Mouse (Mus musculus) liver, postnatal 0 days (tissue): ENCODE measurements around the gene Slc48a1.

Experiments
- CTCF ChIP-seq: sonication (generic); IDR thresholded peaks from 2 replicates; pipeline ENCODE4 v1.5.1; 2016; ENCODE audit warnings: antibody characterized with exemption, low read depth
- EP300 ChIP-seq: IDR thresholded peaks from 2 replicates; pipeline ENCODE4 v1.6.1; 2016; ENCODE audit warnings: antibody characterized with exemption, low read depth, mild to moderate bottlenecking

DNA sequence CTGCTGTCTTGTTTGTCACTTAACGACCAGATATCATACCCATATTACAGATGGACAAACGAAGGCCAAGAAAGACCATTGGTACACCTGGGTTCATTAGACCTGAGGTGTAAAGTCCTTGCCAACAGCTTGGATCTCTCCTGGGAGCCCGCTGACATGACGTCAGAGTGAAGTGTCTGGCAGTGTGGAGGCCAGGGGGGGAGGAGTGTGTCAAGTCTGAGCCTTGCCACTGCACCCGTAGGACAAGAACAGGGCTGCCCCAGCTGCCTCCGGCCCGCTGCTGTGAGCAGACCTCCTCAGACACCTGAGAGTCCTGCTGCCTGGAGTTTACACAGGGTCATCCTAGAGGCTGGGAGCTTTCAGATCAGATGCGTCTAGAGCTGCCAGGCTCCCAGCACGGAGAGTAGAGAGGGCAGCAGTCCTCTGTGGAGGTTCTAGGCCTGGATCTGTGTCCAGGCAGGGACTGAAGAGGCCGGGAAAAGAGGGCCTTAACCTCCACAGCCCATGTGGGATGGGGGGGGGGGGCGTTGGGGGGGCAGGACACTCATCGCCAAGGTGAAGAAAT is 34.3 kb upstream of the Slc48a1 start:
- TF ChIP-seq CTCF (no peak), EP300 (no peak)
